10 mouse cellular contexts compared by ENCODE assay signal in the genomic region with DNA sequence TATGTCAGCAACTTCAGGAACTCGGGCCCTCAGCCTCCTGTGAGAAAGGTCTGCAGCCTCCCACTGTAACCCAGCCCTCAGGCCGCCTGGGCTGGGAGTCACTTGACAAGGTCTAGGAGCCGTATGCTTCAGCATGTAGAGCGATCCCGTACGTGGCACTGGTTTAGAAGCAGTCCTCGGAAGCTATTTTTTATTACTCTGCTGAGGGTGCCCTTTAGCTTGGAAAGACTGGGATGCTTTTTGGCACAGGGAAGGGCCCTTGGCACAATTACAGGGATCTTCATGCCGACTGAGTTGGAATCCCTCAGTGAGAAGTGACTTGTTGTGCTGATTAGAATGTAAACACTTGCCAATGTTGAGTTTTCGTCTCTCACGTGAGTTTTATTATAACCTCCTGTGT.
A peak's percentile ranks its signal among the peaks of the same experiment; 100 is the strongest.
DNase-seq lines count a peak whose midpoint lies in the region; ATAC-seq and TF ChIP-seq lines count a peak whose summit lies in the region.
"Had no signal": no experiment of that assay in that cellular context is flagged by ENCODE, and none has a peak within 500 bp of the region (broad histone marks: within the 10 kb centered on the region; RNA-seq: fewer than 3 reads in every experiment).

No protein-coding gene starts in this region.

- no peak for ATAC-seq in heart, embryonic 12.5 days (ENCODE audit: insufficient number of reproducible peaks, low FRiP score)
- ATAC-seq in lung, embryonic 14.5 days (ENCODE audit: insufficient read depth) = peak; percentile 57; the same call in 1 of the 2 replicates
- ATAC-seq in liver, postnatal 0 days = no peak

- H3K27ac ChIP-seq in heart, embryonic 12.5 days (ENCODE audit: poor library complexity, severe bottlenecking) = no peak overlapping the region
- peak overlapping the region; percentile 78 for H3K27ac ChIP-seq in lung, embryonic 14.5 days (ENCODE audit: low read depth)
- no peak overlapping the region for H3K27ac ChIP-seq in limb, embryonic 10.5 days
- H3K27ac ChIP-seq in liver, postnatal 0 days (ENCODE audit: low read depth) = no peak overlapping the region
- H3K27ac ChIP-seq: heart, embryonic 13.5 days had no signal

- H3K9me3 ChIP-seq in heart, embryonic 12.5 days (replicated peaks) = no peaks in the 10 kb centered on the region
- no peaks in the 10 kb centered on the region for H3K9me3 ChIP-seq in lung, embryonic 14.5 days (ENCODE audit: low read depth, low read length)
- H3K9me3 ChIP-seq in limb, embryonic 10.5 days (replicated peaks) = no peaks in the 10 kb centered on the region
- no peaks in the 10 kb centered on the region for H3K9me3 ChIP-seq in liver, postnatal 0 days (ENCODE audit: low read length)
- H3K9me3 ChIP-seq: heart, embryonic 13.5 days had no signal

- peak; percentile 26 to 52 for DNase-seq in heart, adult 9 months (ENCODE audit: low spot score in 2 of 2)
- peak; percentile 96 for DNase-seq in adipocyte (ENCODE audit: low spot score)
- peak; percentile 79 for DNase-seq in cerebellum, adult 9-10 months
- peak; percentile 78 for DNase-seq in lung, embryonic 14.5 days
- DNase-seq in limb, embryonic 10.5 days (ENCODE audit: low spot score) = no peak
- DNase-seq in right cerebral cortex, adult 18-20 months = no peak
- DNase-seq in liver, postnatal 0 days = no peak

- no peak for TF ChIP-seq CTCF in lung, embryonic 14.5 days (IDR thresholded peaks at IDR 0.05; ENCODE audit: low read depth)
- TF ChIP-seq CTCF in liver, postnatal 0 days (IDR thresholded peaks at IDR 0.05; ENCODE audit: low read depth) = no peak

- TF ChIP-seq EP300 in liver, postnatal 0 days (IDR thresholded peaks at IDR 0.05; ENCODE audit: low read depth) = no peak

- peaks cover 44% of the 10 kb centered on the region for H3K4me1 ChIP-seq in heart, embryonic 12.5 days (replicated peaks)
- peaks cover 48% of the 10 kb centered on the region for H3K4me1 ChIP-seq in lung, embryonic 14.5 days (ENCODE audit: insufficient read depth)
- H3K4me1 ChIP-seq in limb, embryonic 10.5 days = peaks cover 33% of the 10 kb centered on the region
- H3K4me1 ChIP-seq in liver, postnatal 0 days (ENCODE audit: insufficient read depth) = peaks cover 6% of the 10 kb centered on the region

- H3K36me3 ChIP-seq in heart, embryonic 12.5 days = no peaks in the 10 kb centered on the region
- H3K36me3 ChIP-seq in lung, embryonic 14.5 days (ENCODE audit: insufficient read depth) = no peaks in the 10 kb centered on the region
- no peaks in the 10 kb centered on the region for H3K36me3 ChIP-seq in limb, embryonic 10.5 days
- H3K36me3 ChIP-seq in liver, postnatal 0 days (replicated peaks; ENCODE audit: insufficient read depth, low read length) = no peaks in the 10 kb centered on the region
- H3K36me3 ChIP-seq: heart, embryonic 13.5 days had no signal

- H3K4me3 ChIP-seq in heart, embryonic 12.5 days = no peak overlapping the region
- H3K4me3 ChIP-seq in lung, embryonic 14.5 days (ENCODE audit: low read depth, low read length) = no peak overlapping the region
- H3K4me3 ChIP-seq in limb, embryonic 10.5 days = no peak overlapping the region
- H3K4me3 ChIP-seq in liver, postnatal 0 days (ENCODE audit: low read depth, low read length) = no peak overlapping the region
- H3K4me3 ChIP-seq: heart, embryonic 13.5 days; myocyte had no signal

- no peaks in the 10 kb centered on the region for H3K27me3 ChIP-seq in heart, embryonic 12.5 days (replicated peaks)
- no peaks in the 10 kb centered on the region for H3K27me3 ChIP-seq in lung, embryonic 14.5 days (ENCODE audit: insufficient read depth, low read length)
- H3K27me3 ChIP-seq in limb, embryonic 10.5 days (ENCODE audit: low read depth, poor library complexity, severe bottlenecking) = peaks cover 45% of the 10 kb centered on the region
- H3K27me3 ChIP-seq in liver, postnatal 0 days (ENCODE audit: insufficient read depth, low read length) = no peaks in the 10 kb centered on the region
- H3K27me3 ChIP-seq: heart, embryonic 13.5 days had no signal

- H3K4me2 ChIP-seq in heart, embryonic 12.5 days = no peak overlapping the region
- no peak overlapping the region for H3K4me2 ChIP-seq in lung, embryonic 14.5 days
- no peak overlapping the region for H3K4me2 ChIP-seq in liver, postnatal 0 days (ENCODE audit: low read depth, low read length)
- H3K4me2 ChIP-seq: heart, embryonic 13.5 days had no signal

- WGBS in heart, embryonic 12.5 days = 75% methylated on average over 10 of the region's 10 CpGs
- 26% methylated on average over 10 of the region's 10 CpGs for WGBS in lung, embryonic 14.5 days
- 86% methylated on average over 10 of the region's 10 CpGs for WGBS in limb, embryonic 10.5 days
- 80% methylated on average over 10 of the region's 10 CpGs for WGBS in liver, postnatal 0 days (ENCODE audit: insufficient replicate concordance)

- no peak overlapping the region for H3K9ac ChIP-seq in heart, embryonic 12.5 days
- H3K9ac ChIP-seq in lung, embryonic 14.5 days = no peak overlapping the region
- H3K9ac ChIP-seq in liver, postnatal 0 days (replicated peaks) = no peak overlapping the region
- H3K9ac ChIP-seq: heart, embryonic 13.5 days had no signal

Comparison
In these comparisons a context has a peak if more than half of its experiments do, and no peak if none do; other contexts are left out.
1. DNase-seq: peak in heart, adult 9 months (2 of 2), adipocyte (single experiment), cerebellum, adult 9-10 months (single experiment) and lung, embryonic 14.5 days (single experiment); none in limb, embryonic 10.5 days (single experiment), right cerebral cortex, adult 18-20 months (single experiment) and liver, postnatal 0 days (single experiment).